18 mouse cellular contexts compared by ENCODE assay signal in the genomic region with DNA sequence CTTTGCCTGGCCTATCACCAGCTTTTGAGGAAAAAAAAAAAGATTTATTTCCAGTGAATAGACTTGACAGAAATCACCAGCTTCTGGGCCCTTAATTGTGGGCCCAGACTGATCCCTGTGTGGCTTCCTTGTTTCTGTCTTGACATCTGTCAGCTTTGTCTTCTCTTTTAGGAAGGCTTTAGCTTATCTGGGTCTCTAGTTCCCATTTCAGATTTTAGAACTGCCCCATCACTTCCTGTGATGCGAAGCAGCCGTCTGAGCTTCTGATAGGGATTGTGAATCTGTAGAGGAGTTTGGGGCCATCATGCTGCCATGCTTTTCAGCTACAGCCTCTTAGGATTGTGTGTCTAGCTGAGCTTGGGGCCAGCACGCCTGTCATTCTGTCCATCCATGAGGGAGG. TPM values are rescaled to one million over a fixed set of nuclear protein-coding genes. Genes with fewer than 3 reads are reported as not detected.
DNase-seq lines count a peak whose midpoint lies in the region; ATAC-seq lines count a peak whose summit lies in the region.
"Had no signal": no experiment of that assay in that cellular context is flagged by ENCODE, and none has a peak within 500 bp of the region (broad histone marks: within the 10 kb centered on the region; RNA-seq: fewer than 3 reads in every experiment).

No protein-coding gene starts in this region.

- peak; percentile 44 for ATAC-seq in granulocyte monocyte progenitor cell, adult 5-6 weeks (replicated peaks; ENCODE audit: poor library complexity, severe bottlenecking)
- ATAC-seq: activated CD4-positive, CD25-positive, alpha-beta regulatory T cell, adult 4 months; CD4-positive, CD25-positive, alpha-beta regulatory T cell, adult 4 months; forebrain, embryonic 15.5 days; intestine, embryonic 15.5 days; Patski had no signal

- peak; percentile 2 for DNase-seq in layer of hippocampus, adult 9-10 months (ENCODE audit: low spot score)
- no peak for DNase-seq in layer of hippocampus, postnatal 25 days (ENCODE audit: extremely low spot score in 1 of 2, low spot score in 1 of 2)
- peak; percentile 27 for DNase-seq in MEL-GATA-1-ER (ENCODE audit: extremely low read depth, low read depth)
- DNase-seq in telencephalon, adult 2 months (ENCODE audit: low read depth, low spot score), result peak; percentile 8
- no peak for DNase-seq in testis, postnatal 10 days (ENCODE audit: low spot score)
- no peak for DNase-seq in frontal cortex, postnatal 10 days (ENCODE audit: low spot score in 2 of 2)
- DNase-seq: adrenal gland, postnatal 36 days; B cell, adult 2 months; cerebellum, adult 11 months; cerebellum, adult 8-10 months; cerebellum, postnatal 14 days; gastrocnemius, postnatal 10 days had no signal

RNA-seq across cellular contexts. Expression of gene Abcc1, which starts 48.4 kb away (rescaled TPM):
- 10 to 100 TPM; 10.7 to 16.5 TPM for total RNA-seq in layer of hippocampus, postnatal 25 days (2021)
- total RNA-seq in granulocyte monocyte progenitor cell, adult 5-6 weeks (2014; fragmentation: Nextera tagmentation), result 51.0 and 80.1 TPM in 2 replicates
- total RNA-seq in granulocyte monocyte progenitor cell, adult 5-6 weeks (2017), result 28.9 and 34.4 TPM in 2 replicates

Comparison
In these comparisons a context has a peak if more than half of its experiments do, and no peak if none do; other contexts are left out.
1. DNase-seq: peak in layer of hippocampus, adult 9-10 months (single experiment), MEL-GATA-1-ER (single experiment) and telencephalon, adult 2 months (single experiment); none in layer of hippocampus, postnatal 25 days (0 of 2), testis, postnatal 10 days (single experiment) and frontal cortex, postnatal 10 days (0 of 2).